Mouse (Mus musculus) kidney, postnatal 25 days (tissue): ENCODE data around the gene Gfpt2.
"Not testable (repeated sequence)": the region's sequence is repeated elsewhere in the genome, so short reads cannot be mapped to it uniquely, and the experiment has no call there.

Experiments used
- DNase-seq, 2 experiments: peaks; one replicate each; pipeline ENCODE4 v3.0.0; 2021; ENCODE audit warnings: mixed read lengths in 2 of 2

Gfpt2 gene

GRCm38 (mm10) chr11:49794342-49795144, 565 bp downstream of the Gfpt2 start:
- DNase-seq, result peak; percentile 49 to 67

- no peak for DNase-seq
Observed at GRCm38 (mm10) chr11:49798931-49799330, 5.0 kb downstream of the Gfpt2 start.

- no peak for DNase-seq
Observed at GRCm38 (mm10) chr11:49801516-49801915, 7.5 kb downstream of the Gfpt2 start.

- no peak for DNase-seq
Observed at GRCm38 (mm10) chr11:49803801-49804200, 9.8 kb downstream of the Gfpt2 start.

GRCm38 (mm10) chr11:49806218-49806617, 12.2 kb downstream of the Gfpt2 start:
- DNase-seq, result no peak

GRCm38 (mm10) chr11:49808946-49809345, 15.0 kb downstream of the Gfpt2 start:
- DNase-seq, result no peak

GRCm38 (mm10) chr11:49810696-49811095, 16.7 kb downstream of the Gfpt2 start:
- not testable (repeated sequence) for DNase-seq

- DNase-seq, result no peak
Observed at GRCm38 (mm10) chr11:49811099-49811541, 17.1 kb downstream of the Gfpt2 start.

GRCm38 (mm10) chr11:49811879-49812278, 17.9 kb downstream of the Gfpt2 start:
- no peak for DNase-seq

- no peak for DNase-seq
Observed at GRCm38 (mm10) chr11:49818869-49819566, 25.0 kb downstream of the Gfpt2 start.

- no peak for DNase-seq
Observed at GRCm38 (mm10) chr11:49819676-49820075, 25.7 kb downstream of the Gfpt2 start.

GRCm38 (mm10) chr11:49820928-49821327, 26.9 kb downstream of the Gfpt2 start:
- no peak for DNase-seq

- DNase-seq, result no peak
Observed at GRCm38 (mm10) chr11:49821546-49821945, 27.6 kb downstream of the Gfpt2 start.

GRCm38 (mm10) chr11:49822337-49822736, 28.4 kb downstream of the Gfpt2 start:
- no peak for DNase-seq

- peak; percentile 70 to 81 for DNase-seq
Observed at GRCm38 (mm10) chr11:49824896-49825295, 30.9 kb downstream of the Gfpt2 start.

GRCm38 (mm10) chr11:49827243-49827642, 33.3 kb downstream of the Gfpt2 start:
- DNase-seq, result no peak

- no peak for DNase-seq
Observed at GRCm38 (mm10) chr11:49829176-49829745, 35.3 kb downstream of the Gfpt2 start.

- no peak for DNase-seq
Observed at GRCm38 (mm10) chr11:49831980-49832379, 38.0 kb downstream of the Gfpt2 start.

- DNase-seq, result no peak
Observed at GRCm38 (mm10) chr11:49832962-49833361, 39.0 kb downstream of the Gfpt2 start.

GRCm38 (mm10) chr11:49834248-49834647, 40.3 kb downstream of the Gfpt2 start:
- no peak for DNase-seq

- DNase-seq, result no peak
Observed at GRCm38 (mm10) chr11:49835257-49835956, 41.4 kb downstream of the Gfpt2 start.

GRCm38 (mm10) chr11:49837717-49838407, 43.9 kb downstream of the Gfpt2 start:
- DNase-seq, result no peak
